Mouse (Mus musculus) midbrain, embryonic 12.5 days (tissue): ENCODE results near the gene Cd248. TPM values are rescaled to one million over a fixed set of nuclear protein-coding genes. Genes with fewer than 3 reads are reported as not detected.
"Not testable (repeated sequence)": the region's sequence is repeated elsewhere in the genome, so short reads cannot be mapped to it uniquely, and the experiment has no call there.

Experiments used
- ATAC-seq: fragments of 200-750 bp; cut with Nextera tagmentation; 2 replicates; pipeline ENCODE4 v1.8.0; 2017; ENCODE audit warnings: low read depth, moderate TSS enrichment, moderate library complexity; ENCODE audit not compliant: low FRiP score
- H3K27ac ChIP-seq: fragments of 300-500 bp; sonication (generic); replicated peaks from 2 replicates; pipeline ENCODE4 v1.5.1; 2016; ENCODE audit warnings: mild to moderate bottlenecking
- H3K27me3 ChIP-seq: fragments of 300-500 bp; sonication (generic); 2 replicates; pipeline ENCODE4 v1.6.1; 2016; ENCODE audit warnings: mild to moderate bottlenecking
- H3K36me3 ChIP-seq: fragments of 300-500 bp; sonication (generic); 2 replicates; pipeline ENCODE4 v1.6.1; 2016
- H3K4me1 ChIP-seq: fragments of 300-500 bp; sonication (generic); 2 replicates; pipeline ENCODE4 v1.6.1; 2016
- H3K4me2 ChIP-seq: fragments of 300-500 bp; sonication (generic); replicated peaks from 2 replicates; pipeline ENCODE4 v1.6.1; 2016; ENCODE audit warnings: mild to moderate bottlenecking, moderate library complexity
- H3K4me3 ChIP-seq: fragments of 300-500 bp; sonication (generic); 2 replicates; pipeline ENCODE4 v1.5.1; 2016; ENCODE audit warnings: mild to moderate bottlenecking
- H3K9ac ChIP-seq: fragments of 300-500 bp; sonication (generic); replicated peaks from 2 replicates; pipeline ENCODE4 v1.6.1; 2016; ENCODE audit warnings: mild to moderate bottlenecking, moderate library complexity
- H3K9me3 ChIP-seq: fragments of 300-500 bp; sonication (generic); 2 replicates; pipeline ENCODE4 v1.6.1; 2016; ENCODE audit warnings: mild to moderate bottlenecking
- WGBS: fragments of 180-500 bp; shearing (Covaris S2); methylation state at CpG from one replicate; pipeline ENCODE4 v1.1.7; 2016; 5-methylcytosine and 5-hydroxymethylcytosine counted together
- polyA plus RNA-seq: library from polyadenylated mRNA; unstranded; fragments of >200 nt; fragmentation: Nextera tagmentation; extraction: Ambion mirVana; gene quantifications from 2 replicates; pipeline ENCODE4 v1.2.1, GENCODE M21; 2016

The Cd248 gene
- polyA plus RNA-seq, 1 experiment from 2014 or later = 31.5 TPM

GRCm38 (mm10) chr19:5085145-5085863 lies 17.4 kb downstream of the Cd248 start, which contains the start of gene Tmem151a:
Gene Tmem151a, minus strand, starts transcription at chr19:5085531.
- Histone ChIP-seq H3K9me3 (no peaks in the 10 kb centered on the region), H3K4me3 (peak within 1 kb of the TSS; percentile 47), H3K4me2 (peak within 1 kb of the TSS; percentile 72), H3K27me3 (peaks cover 64% of the 10 kb centered on the region), H3K9ac (peak within 1 kb of the TSS; percentile 56), H3K4me1 (peaks cover 27% of the 10 kb centered on the region), H3K36me3 (peaks cover 1% of the 10 kb centered on the region; the same call in 1 of the 2 replicates), H3K27ac (no peak within 1 kb of the TSS)
- ATAC-seq = no peak
- under 1% methylated on average over 69 of the region's 69 CpGs for WGBS

DNA sequence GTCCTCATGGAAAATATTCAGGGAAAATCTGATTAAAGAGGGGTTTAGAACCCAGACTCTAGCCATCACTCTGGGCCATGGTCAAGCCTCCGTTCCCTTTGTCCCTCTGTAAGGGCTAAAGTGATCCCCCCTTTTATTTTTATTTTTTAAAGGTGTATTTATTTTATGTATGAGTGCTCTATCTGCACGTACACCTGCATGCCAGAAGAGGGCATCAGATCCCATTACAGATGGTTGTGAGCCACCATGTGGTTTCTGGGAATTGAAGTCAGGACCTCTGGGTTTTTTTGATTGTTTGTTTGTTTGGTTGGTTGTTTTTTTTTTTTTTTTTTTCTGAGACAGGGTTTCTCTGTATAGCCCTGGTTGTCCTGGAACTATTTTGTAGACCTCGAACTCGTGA lies 18.7 kb downstream of the Cd248 start:
- H3K4me1 ChIP-seq = peaks cover 27% of the 10 kb centered on the region
- WGBS = 71% methylated on average over 4 of the region's 4 CpGs
- not testable (repeated sequence) for H3K9ac ChIP-seq, H3K9me3 ChIP-seq, ATAC-seq, H3K4me3 ChIP-seq, H3K27ac ChIP-seq, H3K4me2 ChIP-seq
- peaks cover 52% of the 10 kb centered on the region for H3K27me3 ChIP-seq
- peaks cover 12% of the 10 kb centered on the region for H3K36me3 ChIP-seq

DNA sequence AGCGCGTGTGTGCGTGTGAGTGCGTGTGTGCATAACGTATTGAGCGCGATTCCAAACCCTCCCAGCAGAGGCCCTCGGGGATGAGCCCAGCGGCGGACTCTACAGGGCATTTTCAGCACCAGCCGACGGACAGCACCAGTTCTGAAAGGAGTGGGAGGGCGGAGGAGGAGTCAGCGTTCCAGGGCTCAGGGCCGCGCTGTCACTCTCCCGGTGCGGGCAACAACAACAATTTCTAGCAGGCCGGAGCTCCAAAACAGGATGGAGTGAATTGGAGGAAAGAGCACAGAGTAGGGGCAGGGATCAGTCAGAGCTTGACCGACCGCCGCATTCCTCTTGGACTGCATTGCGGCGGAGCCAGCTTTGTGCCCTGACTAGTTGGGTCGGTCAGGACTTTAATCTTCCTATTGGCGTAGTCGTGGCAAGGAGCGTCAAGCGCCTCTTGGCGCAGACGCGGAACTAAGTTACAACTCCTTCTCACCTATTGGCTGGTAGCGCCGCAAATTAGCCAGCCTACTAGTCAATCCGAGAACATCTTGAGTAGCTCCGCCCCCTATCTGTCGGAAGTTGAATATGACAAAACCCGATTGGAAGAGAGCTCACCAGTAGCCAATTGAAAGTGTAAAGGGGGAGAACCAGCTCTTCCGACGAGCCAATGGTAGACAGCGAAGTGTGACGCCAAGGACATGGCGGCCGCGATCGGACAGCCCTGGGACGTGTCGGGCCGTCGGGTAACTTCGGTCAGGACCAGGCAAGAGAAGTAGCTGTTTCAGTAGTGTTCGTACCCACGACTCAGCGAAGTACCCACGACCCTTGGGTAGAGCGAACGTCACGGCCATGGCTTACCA lies 20.2 kb downstream of the Cd248 start, which contains the start of gene Yif1a:
Gene Yif1a, plus strand, starts transcription at position 655 of the 845 bp plus-strand sequence.
- Histone ChIP-seq H3K4me1 (peaks cover 30% of the 10 kb centered on the region), H3K27me3 (peaks cover 36% of the 10 kb centered on the region), H3K4me3 (peak within 1 kb of the TSS; percentile 89), H3K9ac (peak within 1 kb of the TSS; percentile 73), H3K4me2 (peak within 1 kb of the TSS; percentile 89), H3K36me3 (peaks cover 28% of the 10 kb centered on the region), H3K27ac (peak within 1 kb of the TSS; percentile 91), H3K9me3 (no peaks in the 10 kb centered on the region)
- under 1% methylated on average over 58 of the region's 58 CpGs for WGBS
- ATAC-seq = peak; percentile 95

DNA sequence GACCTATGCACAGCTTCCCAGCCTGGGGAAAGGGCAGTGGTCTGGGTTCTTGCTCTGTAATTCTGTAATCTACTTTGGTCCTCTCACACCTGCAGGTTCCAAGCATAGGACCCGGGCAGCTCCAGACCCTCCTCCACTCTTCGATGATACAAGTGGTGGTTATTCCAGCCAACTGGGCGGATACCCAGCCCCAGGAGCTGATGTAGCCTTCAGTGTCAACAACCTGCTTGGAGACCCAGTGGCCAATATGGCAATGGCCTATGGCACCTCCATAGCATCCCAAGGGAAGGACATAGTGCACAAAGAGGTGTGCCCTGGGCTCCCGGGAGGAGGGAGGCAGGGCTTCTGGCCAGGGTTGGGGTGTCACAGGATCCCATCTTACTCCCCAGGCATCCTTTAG lies 21.4 kb downstream of the Cd248 start:
- H3K27me3 ChIP-seq = peaks cover 24% of the 10 kb centered on the region
- no peak for ATAC-seq
- no peak overlapping the region for H3K27ac ChIP-seq
- WGBS = 91% methylated on average over 4 of the region's 4 CpGs
- H3K4me3 ChIP-seq = peak overlapping the region; percentile 89
- H3K36me3 ChIP-seq = peaks cover 36% of the 10 kb centered on the region
- H3K4me2 ChIP-seq = peak overlapping the region; percentile 89
- H3K9me3 ChIP-seq = no peaks in the 10 kb centered on the region
- peak overlapping the region; percentile 73; the same call in 1 of the 2 replicates for H3K9ac ChIP-seq
- peaks cover 42% of the 10 kb centered on the region for H3K4me1 ChIP-seq

DNA sequence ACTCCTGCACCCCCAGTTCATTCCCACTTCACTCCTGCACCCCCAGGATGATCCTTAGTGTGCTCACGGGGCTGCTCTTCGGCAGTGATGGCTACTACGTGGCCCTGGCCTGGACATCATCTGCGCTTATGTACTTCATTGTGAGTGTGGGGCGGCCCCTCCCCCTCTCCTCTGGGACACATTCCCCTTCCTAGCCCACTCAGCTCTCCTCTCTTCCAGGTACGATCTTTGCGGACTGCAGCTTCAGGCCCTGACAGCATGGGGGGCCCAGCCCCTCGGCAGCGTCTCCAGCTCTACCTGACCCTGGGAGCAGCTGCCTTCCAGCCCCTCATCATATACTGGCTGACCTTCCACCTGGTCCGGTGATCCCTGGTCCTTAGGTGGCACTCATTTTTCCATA lies 24.2 kb downstream of the Cd248 start:
- H3K4me1 ChIP-seq = peaks cover 60% of the 10 kb centered on the region
- no peaks in the 10 kb centered on the region for H3K27me3 ChIP-seq
- no peak overlapping the region for H3K4me2 ChIP-seq
- H3K36me3 ChIP-seq = peaks cover 36% of the 10 kb centered on the region
- ATAC-seq = no peak
- H3K9ac ChIP-seq = no peak overlapping the region
- no peak overlapping the region for H3K27ac ChIP-seq
- H3K9me3 ChIP-seq = no peaks in the 10 kb centered on the region
- 84% methylated on average over 10 of the region's 10 CpGs for WGBS
- no peak overlapping the region for H3K4me3 ChIP-seq

DNA sequence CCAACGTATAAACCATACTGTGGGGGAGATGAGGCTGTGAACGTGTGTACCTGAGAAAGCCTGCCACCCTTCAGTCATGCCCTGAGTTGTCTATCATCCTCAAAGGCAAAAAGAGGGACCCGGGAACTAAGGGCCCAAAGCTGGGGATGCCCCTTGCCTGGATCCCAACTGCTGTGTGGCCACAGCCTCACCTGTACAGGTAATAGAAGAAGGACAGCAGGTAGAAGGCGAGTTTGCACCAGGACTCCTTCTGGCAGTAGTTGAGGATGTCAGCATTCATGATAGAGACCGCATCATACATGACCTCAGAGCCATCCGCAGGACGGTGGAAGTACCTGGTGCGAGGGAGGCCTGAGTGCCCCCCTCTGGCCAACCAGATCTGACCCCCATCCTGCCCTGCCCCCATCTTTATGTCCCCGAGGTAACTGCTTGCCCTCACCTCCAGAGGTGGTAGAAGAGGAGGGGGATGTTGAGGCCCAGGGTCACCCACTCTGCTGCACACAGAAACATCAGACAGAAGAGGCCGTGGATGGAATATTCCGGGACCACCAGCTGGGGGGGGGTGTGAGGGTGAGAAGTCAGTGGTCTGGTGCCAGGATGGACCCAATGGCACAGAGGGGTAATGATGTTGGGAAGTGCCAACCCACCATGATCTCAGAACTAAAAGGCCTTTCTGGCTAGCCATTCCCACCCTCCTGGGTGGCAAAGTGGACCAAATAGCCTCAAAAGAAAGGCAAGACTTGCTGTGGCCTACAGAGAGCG lies 25.8 kb downstream of the Cd248 start:
- peak overlapping the region; percentile 93 for H3K27ac ChIP-seq
- H3K36me3 ChIP-seq = peaks cover 36% of the 10 kb centered on the region
- 71% methylated on average over 12 of the region's 12 CpGs for WGBS
- H3K4me1 ChIP-seq = peaks cover 64% of the 10 kb centered on the region
- H3K4me2 ChIP-seq = peak overlapping the region; percentile 93
- peak overlapping the region; percentile 32 for H3K9ac ChIP-seq
- no peak; the same call in 1 of the 2 replicates for ATAC-seq
- H3K4me3 ChIP-seq = peak overlapping the region; percentile 78
- H3K27me3 ChIP-seq = no peaks in the 10 kb centered on the region
- H3K9me3 ChIP-seq = no peaks in the 10 kb centered on the region

GRCm38 (mm10) chr19:5094243-5094632 lies 26.4 kb downstream of the Cd248 start:
- ATAC-seq = peak; percentile 68
- WGBS = 0% methylated on average over 21 of the region's 21 CpGs
- Histone ChIP-seq H3K27me3 (no peaks in the 10 kb centered on the region), H3K36me3 (peaks cover 36% of the 10 kb centered on the region), H3K4me2 (peak overlapping the region; percentile 93), H3K27ac (peak overlapping the region; percentile 93), H3K9ac (peak overlapping the region; percentile 32), H3K4me1 (peaks cover 64% of the 10 kb centered on the region), H3K4me3 (peak overlapping the region; percentile 78), H3K9me3 (no peaks in the 10 kb centered on the region)

DNA sequence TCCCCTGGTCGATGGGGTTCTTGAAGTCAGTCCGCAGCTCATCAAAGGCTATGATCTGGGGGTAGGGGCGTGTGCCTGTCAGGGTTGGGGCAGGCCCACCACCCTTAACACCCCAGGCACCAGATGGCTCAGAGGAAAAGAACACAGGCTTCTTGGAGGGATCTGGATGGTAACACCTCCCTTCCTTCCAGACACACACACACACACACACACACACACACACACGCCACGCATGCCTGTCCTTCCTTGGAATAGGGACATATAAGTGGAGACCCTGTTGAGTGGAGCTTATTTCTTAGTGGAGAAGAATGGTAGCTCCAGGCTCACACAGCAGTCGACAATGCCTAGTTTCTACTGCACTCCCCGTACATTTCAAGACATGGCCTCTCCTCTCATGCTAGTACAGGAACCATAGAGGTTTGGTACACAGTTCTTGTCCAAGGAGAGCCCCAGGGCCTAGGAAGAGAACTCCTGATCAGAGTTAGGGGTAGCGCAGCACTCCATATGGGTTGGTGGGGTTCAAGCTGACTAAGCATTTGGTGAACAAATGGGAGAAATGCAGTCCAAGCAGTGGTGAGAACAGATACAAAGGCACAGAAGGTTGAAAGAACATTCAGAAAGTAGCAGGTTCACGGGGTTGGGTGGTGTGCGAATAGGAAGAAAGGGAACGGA lies 27.0 kb downstream of the Cd248 start:
- no peaks in the 10 kb centered on the region for H3K27me3 ChIP-seq
- no peak; the same call in none of the 2 replicates for ATAC-seq
- peak overlapping the region; percentile 78 for H3K4me3 ChIP-seq
- peak overlapping the region; percentile 93 for H3K4me2 ChIP-seq
- no peaks in the 10 kb centered on the region for H3K9me3 ChIP-seq
- H3K36me3 ChIP-seq = peaks cover 41% of the 10 kb centered on the region
- H3K4me1 ChIP-seq = peaks cover 66% of the 10 kb centered on the region
- peak overlapping the region; percentile 32 for H3K9ac ChIP-seq
- H3K27ac ChIP-seq = peak overlapping the region; percentile 93
- 33% methylated on average over 11 of the region's 11 CpGs for WGBS

- no peaks in the 10 kb centered on the region for H3K9me3 ChIP-seq
- H3K36me3 ChIP-seq = peaks cover 44% of the 10 kb centered on the region
- peak overlapping the region; percentile 93 for H3K27ac ChIP-seq
- no peak for ATAC-seq
- peak overlapping the region; percentile 98 for H3K9ac ChIP-seq
- WGBS = 4% methylated on average over 9 of the region's 9 CpGs
- peak overlapping the region; percentile 78 for H3K4me3 ChIP-seq
- H3K27me3 ChIP-seq = no peaks in the 10 kb centered on the region
- H3K4me1 ChIP-seq = peaks cover 66% of the 10 kb centered on the region
- peak overlapping the region; percentile 93 for H3K4me2 ChIP-seq
Observed at GRCm38 (mm10) chr19:5095887-5096474, 28.1 kb downstream of the Cd248 start.

- 3% methylated on average over 28 of the region's 31 CpGs for WGBS
- no peaks in the 10 kb centered on the region for H3K9me3 ChIP-seq
- ATAC-seq = peak; percentile 8
Observed at GRCm38 (mm10) chr19:5097521-5098362, 29.9 kb downstream of the Cd248 start.

More at GRCm38 (mm10) chr19:5097521-5098362, 29.9 kb downstream of the Cd248 start:
- peak overlapping the region; percentile 93 for H3K4me2 ChIP-seq
- peaks cover 66% of the 10 kb centered on the region for H3K4me1 ChIP-seq
- peak overlapping the region; percentile 93 for H3K27ac ChIP-seq
- H3K27me3 ChIP-seq = no peaks in the 10 kb centered on the region
- peak overlapping the region; percentile 78 for H3K4me3 ChIP-seq
- peak overlapping the region; percentile 98 for H3K9ac ChIP-seq
- peaks cover 45% of the 10 kb centered on the region for H3K36me3 ChIP-seq
